Mouse (Mus musculus): ENCODE measurements around the gene Tnpo1.

DNA sequence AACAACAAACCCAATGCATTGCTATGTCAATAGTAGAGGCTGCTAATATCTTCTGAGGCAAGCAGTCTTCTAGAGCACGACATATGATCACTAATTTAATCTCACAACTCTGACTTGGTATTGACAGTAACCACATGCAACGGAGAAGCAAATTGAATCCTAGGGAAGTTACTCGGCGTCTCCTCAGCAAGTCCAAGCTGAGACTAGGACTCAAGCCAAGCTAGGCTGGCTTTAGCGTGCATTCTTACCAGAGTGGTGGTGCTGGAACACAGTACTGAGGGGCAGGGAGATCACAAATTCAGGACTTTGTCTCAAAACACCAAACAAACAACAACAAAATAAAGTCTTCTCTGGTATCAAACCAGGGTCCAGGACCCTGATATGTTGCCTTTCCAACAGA, 28.6 kb downstream of the Tnpo1 start:
- TF ChIP-seq POLR2A (IDR thresholded peaks at IDR 0.05; ENCODE audit: low read depth, low read length) (no peak), CTCF (IDR thresholded peaks at IDR 0.05; ENCODE audit: borderline replicate concordance, insufficient read depth, low read length) (no peak)
